Mouse (Mus musculus) thymus, adult 2 months (tissue): Measurements from ENCODE around the gene Tfeb. TPM values are rescaled to one million over a fixed set of nuclear protein-coding genes. Genes with fewer than 3 reads are reported as not detected.
A peak's percentile ranks its signal among the peaks of the same experiment; 100 is the strongest.

Experiments
- DNase-seq: peaks from one replicate; pipeline ENCODE4 v3.0.0; 2021
- H3K27ac ChIP-seq: fragments of 200-500 bp; 2 replicates; pipeline ENCODE4 v1.5.1; 2012; ENCODE audit warnings: low read length, control low read depth; ENCODE audit not compliant: control insufficient read depth, insufficient read depth
- H3K27me3 ChIP-seq: fragments of 200-500 bp; 2 replicates; pipeline ENCODE4 v1.6.1; 2012; ENCODE audit warnings: mild to moderate bottlenecking, low read length, moderate library complexity, mixed read lengths; ENCODE audit not compliant: control insufficient read depth, insufficient read depth
- H3K36me3 ChIP-seq: fragments of 200-500 bp; 2 replicates; pipeline ENCODE4 v1.6.1; 2012; ENCODE audit warnings: mild to moderate bottlenecking, low read length, moderate library complexity; ENCODE audit not compliant: control insufficient read depth, insufficient read depth
- H3K4me1 ChIP-seq: fragments of 200-500 bp; replicated peaks from 2 replicates; pipeline ENCODE4 v1.6.1; 2012; ENCODE audit warnings: low read length; ENCODE audit not compliant: control insufficient read depth, insufficient read depth
- H3K4me3 ChIP-seq: fragments of 200-500 bp; 2 replicates; pipeline ENCODE4 v1.5.1; 2012; ENCODE audit warnings: mild to moderate bottlenecking, low read length, control low read depth, moderate library complexity; ENCODE audit not compliant: control insufficient read depth, insufficient read depth
- CTCF ChIP-seq: fragments of 200-500 bp; IDR thresholded peaks from 2 replicates; pipeline ENCODE4 v1.5.1; 2012; ENCODE audit warnings: mild to moderate bottlenecking, control low read depth, low read length, moderate library complexity, borderline replicate concordance; ENCODE audit not compliant: control insufficient read depth, poor library complexity, insufficient read depth; ENCODE audit errors: extremely low read depth
- POLR2A ChIP-seq: fragments of 200-500 bp; IDR thresholded peaks from 2 replicates; pipeline ENCODE4 v1.6.1; 2012; ENCODE audit warnings: mild to moderate bottlenecking, low read length, control low read depth, moderate library complexity; ENCODE audit not compliant: control insufficient read depth, poor library complexity, insufficient read depth; ENCODE audit errors: extremely low read depth
- WGBS: fragments of 180-500 bp; shearing (Covaris S2); methylation state at CpG from one replicate; pipeline ENCODE4 v1.1.7; 2018; 5-methylcytosine and 5-hydroxymethylcytosine counted together
- polyA plus RNA-seq: library from polyadenylated mRNA; depleted of rRNA; stranded (reverse); fragments of >200 nt; gene quantifications from 2 replicates; pipeline ENCODE4 v1.2.3, GENCODE M21; 2012

The Tfeb gene
- polyA plus RNA-seq, 1 experiment, result 25.3 TPM

- no peak overlapping the region for H3K27ac ChIP-seq
- 84% methylated on average over 10 of the region's 10 CpGs for WGBS
- DNase-seq, result no peak
- peaks cover 20% of the 10 kb centered on the region for H3K4me1 ChIP-seq
- TF ChIP-seq POLR2A (no peak), CTCF (no peak)
- H3K4me3 ChIP-seq, result no peak overlapping the region
- H3K36me3 ChIP-seq, result no peaks in the 10 kb centered on the region
- no peaks in the 10 kb centered on the region for H3K27me3 ChIP-seq
Observed at GRCm38 (mm10) chr17:47815446-47815845, 78.6 kb downstream of the Tfeb start.

- no peak for DNase-seq
- Histone ChIP-seq H3K4me3 (no peak overlapping the region), H3K36me3 (no peaks in the 10 kb centered on the region), H3K27ac (no peak overlapping the region), H3K4me1 (peaks cover 13% of the 10 kb centered on the region), H3K27me3 (no peaks in the 10 kb centered on the region)
- 94% methylated on average over 13 of the region's 13 CpGs for WGBS
- TF ChIP-seq POLR2A (no peak), CTCF (no peak)
Observed at GRCm38 (mm10) chr17:47818038-47818725, 81.4 kb downstream of the Tfeb start.

- H3K4me3 ChIP-seq, result no peak overlapping the region
- H3K27me3 ChIP-seq, result no peaks in the 10 kb centered on the region
- no peak for DNase-seq
- WGBS, result 95% methylated on average over 8 of the region's 8 CpGs
- no peak overlapping the region for H3K27ac ChIP-seq
- no peak for TF ChIP-seq CTCF
- TF ChIP-seq POLR2A, result no peak
- no peaks in the 10 kb centered on the region for H3K36me3 ChIP-seq
- H3K4me1 ChIP-seq, result no peaks in the 10 kb centered on the region
Observed at GRCm38 (mm10) chr17:47821339-47821738, 84.5 kb downstream of the Tfeb start.

- peaks cover 5% of the 10 kb centered on the region; the same call in 1 of the 2 replicates for H3K27me3 ChIP-seq
- 40% methylated on average over 9 of the region's 9 CpGs for WGBS
- no peak overlapping the region for H3K4me3 ChIP-seq
Observed at GRCm38 (mm10) chr17:47831161-47831560, 94.3 kb downstream of the Tfeb start.

GRCm38 (mm10) chr17:47831772-47832171, 94.9 kb downstream of the Tfeb start:
- H3K27ac ChIP-seq, result no peak overlapping the region
- 67% methylated on average over 5 of the region's 5 CpGs for WGBS

More at GRCm38 (mm10) chr17:47831161-47831560, 94.3 kb downstream of the Tfeb start:
- no peak overlapping the region for H3K27ac ChIP-seq
- TF ChIP-seq CTCF (no peak), POLR2A (no peak)
- DNase-seq, result no peak
- peaks cover 23% of the 10 kb centered on the region for H3K4me1 ChIP-seq
- no peaks in the 10 kb centered on the region for H3K36me3 ChIP-seq

GRCm38 (mm10) chr17:47832501-47833028, 95.7 kb downstream of the Tfeb start:
- WGBS, result 6% methylated on average over 17 of the region's 17 CpGs
- H3K27me3 ChIP-seq, result peaks cover 5% of the 10 kb centered on the region; the same call in 1 of the 2 replicates
- TF ChIP-seq POLR2A, result no peak
- no peak for TF ChIP-seq CTCF
- H3K4me1 ChIP-seq, result peaks cover 23% of the 10 kb centered on the region
- H3K27ac ChIP-seq, result no peak overlapping the region
- H3K36me3 ChIP-seq, result no peaks in the 10 kb centered on the region
- DNase-seq, result no peak
- H3K4me3 ChIP-seq, result peak overlapping the region; percentile 55

More at GRCm38 (mm10) chr17:47831772-47832171, 94.9 kb downstream of the Tfeb start:
- Histone ChIP-seq H3K4me1 (peaks cover 23% of the 10 kb centered on the region), H3K36me3 (no peaks in the 10 kb centered on the region), H3K27me3 (peaks cover 5% of the 10 kb centered on the region; the same call in 1 of the 2 replicates), H3K4me3 (no peak overlapping the region)
- TF ChIP-seq CTCF (no peak), POLR2A (no peak)
- no peak for DNase-seq
